Mouse (Mus musculus): ENCODE results near the gene S100a10. TPM values are rescaled to one million over a fixed set of nuclear protein-coding genes. Genes with fewer than 3 reads are reported as not detected.
A peak's percentile ranks its signal among the peaks of the same experiment; 100 is the strongest.

The S100a10 gene
- polyA plus RNA-seq, 1 experiment from 2014 or later: 94.7 TPM

DNA sequence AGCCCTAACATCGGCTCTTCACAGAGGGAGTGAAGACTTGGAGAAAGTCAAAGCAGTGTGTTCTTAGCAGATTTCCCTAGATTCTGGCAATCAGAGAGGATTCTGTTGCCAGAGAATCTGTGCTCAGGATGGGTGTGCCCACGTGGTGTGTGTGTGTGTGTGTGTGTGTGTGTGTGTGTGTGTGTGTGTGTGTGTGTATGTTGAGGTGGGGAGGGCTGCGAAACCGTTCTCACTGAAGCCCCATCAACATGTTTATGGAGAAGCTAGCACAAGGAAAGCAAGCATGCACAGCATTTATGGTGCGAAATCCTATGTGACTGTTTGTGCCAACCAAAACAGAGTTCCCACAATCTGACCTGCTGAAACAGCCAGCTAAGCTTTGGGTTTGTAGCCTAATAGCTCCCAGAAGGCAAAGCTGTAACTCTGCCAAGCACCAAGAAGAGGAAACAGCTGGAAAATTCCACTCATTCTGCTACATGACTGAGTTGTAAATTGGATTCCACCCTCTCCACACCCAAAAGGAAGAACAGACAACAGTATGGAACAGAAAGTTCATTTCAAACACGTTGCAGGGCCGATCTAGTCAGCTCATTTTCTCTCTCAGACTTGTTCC, 13.7 kb downstream of the S100a10 start:
- H3K4me3 ChIP-seq: no peak overlapping the region
- H3K36me3 ChIP-seq (replicated peaks): no peaks in the 10 kb centered on the region
- 78% methylated on average over 7 of the region's 7 CpGs for WGBS
- no peaks in the 10 kb centered on the region for H3K4me1 ChIP-seq
- no peaks in the 10 kb centered on the region for H3K9me3 ChIP-seq
- no peak overlapping the region for H3K27ac ChIP-seq
- no peaks in the 10 kb centered on the region for H3K27me3 ChIP-seq (ENCODE audit: poor library complexity, severe bottlenecking)
- DNase-seq (ENCODE audit: extremely low spot score, low spot score): no peak

GRCm38 (mm10) chr3:93569046-93569445, 14.2 kb downstream of the S100a10 start:
- WGBS: 81% methylated on average over 2 of the region's 2 CpGs
- H3K36me3 ChIP-seq (replicated peaks): no peaks in the 10 kb centered on the region
- H3K27me3 ChIP-seq (ENCODE audit: poor library complexity, severe bottlenecking): no peaks in the 10 kb centered on the region
- H3K27ac ChIP-seq: no peak overlapping the region
- no peak overlapping the region for H3K4me3 ChIP-seq
- H3K4me1 ChIP-seq: no peaks in the 10 kb centered on the region
- DNase-seq (ENCODE audit: extremely low spot score, low spot score): no peak
- H3K9me3 ChIP-seq: no peaks in the 10 kb centered on the region

DNA sequence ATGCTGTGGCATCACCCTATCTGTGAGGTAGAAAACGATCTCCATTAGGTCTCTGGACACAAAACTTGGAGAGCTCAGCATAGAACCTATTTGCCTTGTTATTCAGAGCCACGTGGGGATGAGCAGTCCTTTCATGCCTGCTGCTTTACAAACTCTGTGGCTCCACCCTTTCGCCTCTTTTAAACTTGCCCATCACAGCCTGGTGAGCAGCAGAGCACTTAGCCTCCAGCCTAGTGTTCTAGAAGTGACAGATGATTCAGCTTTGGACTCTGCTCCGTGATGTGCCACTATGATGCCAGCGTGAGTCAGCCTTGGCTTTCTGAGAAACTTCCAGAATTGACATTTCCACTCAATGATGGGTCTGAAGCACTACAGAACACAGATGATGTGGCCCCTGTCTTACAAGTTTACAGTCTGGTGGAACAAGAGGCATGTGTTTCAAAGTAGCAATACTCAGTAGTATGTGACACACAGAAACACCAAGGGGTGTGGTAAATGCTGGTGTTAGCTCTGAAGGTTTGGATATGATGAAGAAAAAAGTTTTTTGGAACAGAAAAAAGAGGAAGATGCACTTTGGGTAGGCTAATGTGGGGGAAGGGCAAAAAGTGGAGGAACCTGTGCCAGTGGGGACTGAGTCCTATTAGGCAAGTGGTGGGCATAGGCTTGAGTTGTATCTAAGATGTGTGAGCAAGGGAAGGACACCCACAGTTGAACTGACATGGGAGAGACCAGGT, 17.3 kb downstream of the S100a10 start:
- Histone ChIP-seq H3K4me1 (no peaks in the 10 kb centered on the region), H3K9me3 (no peaks in the 10 kb centered on the region), H3K4me3 (no peak overlapping the region), H3K36me3 (replicated peaks) (no peaks in the 10 kb centered on the region), H3K27ac (no peak overlapping the region), H3K27me3 (ENCODE audit: poor library complexity, severe bottlenecking) (no peaks in the 10 kb centered on the region)
- WGBS: 70% methylated on average over 5 of the region's 5 CpGs
- no peak for DNase-seq (ENCODE audit: extremely low spot score, low spot score)

DNA sequence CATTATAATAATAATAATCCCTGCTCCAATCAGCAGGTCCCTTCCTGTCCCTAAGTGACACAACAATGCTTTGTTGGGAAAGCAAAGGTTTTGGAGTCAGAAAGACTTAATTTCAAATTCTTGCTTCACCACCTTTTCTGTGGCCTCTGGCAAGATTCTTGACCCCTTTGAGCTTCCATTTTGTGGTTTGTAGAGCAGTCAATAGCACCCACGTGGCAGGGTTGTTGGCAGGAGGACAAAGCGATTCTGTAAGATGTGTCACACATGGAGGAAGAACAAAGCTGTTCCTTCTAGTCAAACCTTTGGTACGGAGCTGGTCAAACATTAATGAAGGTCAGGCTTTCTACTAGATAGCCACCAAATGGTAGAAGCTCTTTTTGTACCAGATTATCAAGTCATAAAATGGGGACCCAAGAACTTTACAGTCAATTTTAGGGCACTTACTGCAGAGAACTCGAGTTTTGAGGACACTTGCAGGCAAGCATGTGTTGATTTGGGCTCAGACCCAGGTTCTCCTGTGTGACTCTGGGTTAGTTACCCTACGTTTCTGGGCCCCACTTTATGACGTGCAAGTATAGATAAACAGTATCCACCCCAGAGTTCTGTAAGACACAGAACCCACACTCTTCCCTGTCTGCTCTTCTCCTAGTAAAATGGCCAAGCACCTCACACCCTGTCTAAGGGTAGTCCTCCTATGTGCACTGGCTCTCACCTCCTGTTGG, 24.6 kb downstream of the S100a10 start:
- Histone ChIP-seq H3K36me3 (replicated peaks) (no peaks in the 10 kb centered on the region), H3K4me3 (no peak overlapping the region), H3K9me3 (no peaks in the 10 kb centered on the region), H3K27ac (no peak overlapping the region), H3K4me1 (no peaks in the 10 kb centered on the region), H3K27me3 (ENCODE audit: poor library complexity, severe bottlenecking) (no peaks in the 10 kb centered on the region)
- WGBS: 83% methylated on average over 6 of the region's 6 CpGs
- DNase-seq (ENCODE audit: extremely low spot score, low spot score): no peak

GRCm38 (mm10) chr3:93580039-93580403, 25.1 kb downstream of the S100a10 start:
- H3K27ac ChIP-seq: no peak overlapping the region
- no peaks in the 10 kb centered on the region for H3K4me1 ChIP-seq
- no peak overlapping the region for H3K4me3 ChIP-seq
- H3K36me3 ChIP-seq (replicated peaks): no peaks in the 10 kb centered on the region
- DNase-seq (ENCODE audit: extremely low spot score, low spot score): no peak
- H3K27me3 ChIP-seq (ENCODE audit: poor library complexity, severe bottlenecking): no peaks in the 10 kb centered on the region
- WGBS: 94% methylated on average over 2 of the region's 2 CpGs
- H3K9me3 ChIP-seq: no peaks in the 10 kb centered on the region

GRCm38 (mm10) chr3:93580946-93581345, 26.1 kb downstream of the S100a10 start:
- no peak for DNase-seq (ENCODE audit: extremely low spot score, low spot score)
- Histone ChIP-seq H3K27ac (no peak overlapping the region), H3K9me3 (no peaks in the 10 kb centered on the region), H3K4me1 (no peaks in the 10 kb centered on the region), H3K4me3 (no peak overlapping the region), H3K27me3 (ENCODE audit: poor library complexity, severe bottlenecking) (no peaks in the 10 kb centered on the region), H3K36me3 (replicated peaks) (no peaks in the 10 kb centered on the region)
- WGBS: 51% methylated on average over 2 of the region's 2 CpGs

- H3K27ac ChIP-seq: no peak overlapping the region
- H3K9me3 ChIP-seq: no peaks in the 10 kb centered on the region
- DNase-seq (ENCODE audit: extremely low spot score, low spot score): no peak
- H3K4me3 ChIP-seq: no peak overlapping the region
- 86% methylated on average over 4 of the region's 4 CpGs for WGBS
- H3K36me3 ChIP-seq (replicated peaks): no peaks in the 10 kb centered on the region
- H3K27me3 ChIP-seq (ENCODE audit: poor library complexity, severe bottlenecking): no peaks in the 10 kb centered on the region
- H3K4me1 ChIP-seq: no peaks in the 10 kb centered on the region
Measured at GRCm38 (mm10) chr3:93581687-93582086, 26.8 kb downstream of the S100a10 start.

DNA sequence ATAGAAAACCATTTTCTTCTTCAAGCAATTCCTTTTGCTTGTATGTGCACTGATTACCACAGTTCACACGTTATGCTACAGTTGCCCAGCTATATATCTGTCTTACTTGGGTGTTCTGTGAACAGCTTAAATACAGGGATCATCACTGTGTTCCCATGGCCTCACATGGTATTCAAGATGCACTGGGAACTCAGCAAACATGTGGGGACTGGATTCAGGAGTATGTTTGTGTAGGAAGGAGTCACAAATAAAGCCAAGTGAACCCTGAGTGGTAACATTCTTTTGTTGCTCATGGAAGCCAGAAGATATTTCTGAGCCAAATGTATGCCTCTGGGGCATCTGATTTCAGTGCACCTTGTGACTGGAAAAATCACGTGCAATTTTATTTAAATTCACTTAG, 28.2 kb downstream of the S100a10 start:
- H3K27me3 ChIP-seq (ENCODE audit: poor library complexity, severe bottlenecking): no peaks in the 10 kb centered on the region
- no peak for DNase-seq (ENCODE audit: extremely low spot score, low spot score)
- no peaks in the 10 kb centered on the region for H3K36me3 ChIP-seq (replicated peaks)
- H3K4me3 ChIP-seq: no peak overlapping the region
- H3K9me3 ChIP-seq: no peaks in the 10 kb centered on the region
- no peak overlapping the region for H3K27ac ChIP-seq
- 72% methylated on average over 2 of the region's 2 CpGs for WGBS
- no peaks in the 10 kb centered on the region for H3K4me1 ChIP-seq

GRCm38 (mm10) chr3:93589629-93590028, 34.7 kb downstream of the S100a10 start:
- Histone ChIP-seq H3K36me3 (replicated peaks) (no peaks in the 10 kb centered on the region), H3K27ac (no peak overlapping the region), H3K4me3 (no peak overlapping the region), H3K27me3 (ENCODE audit: poor library complexity, severe bottlenecking) (no peaks in the 10 kb centered on the region), H3K4me1 (no peaks in the 10 kb centered on the region), H3K9me3 (no peaks in the 10 kb centered on the region)
- no peak for DNase-seq (ENCODE audit: extremely low spot score, low spot score)
- 95% methylated on average over 5 of the region's 5 CpGs for WGBS

DNA sequence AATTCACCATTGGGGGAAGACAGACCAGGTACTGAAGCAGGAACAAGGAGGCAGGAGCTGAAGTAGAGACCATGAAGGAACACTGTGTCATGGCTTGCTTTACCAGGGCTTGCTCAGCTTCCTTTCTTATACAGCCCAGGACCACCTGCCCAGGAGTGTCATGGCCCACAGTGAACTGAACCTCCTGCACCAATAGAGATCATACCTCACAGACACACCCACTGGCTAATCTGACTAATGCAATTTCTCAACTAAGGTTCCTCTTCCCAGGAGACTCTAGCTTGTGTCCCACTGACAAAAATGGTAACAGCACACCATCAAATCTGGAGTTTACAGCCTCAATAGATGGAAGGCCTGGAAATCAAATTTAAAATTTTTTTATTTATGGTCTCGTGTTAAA, 35.4 kb downstream of the S100a10 start:
- Histone ChIP-seq H3K4me3 (no peak overlapping the region), H3K9me3 (no peaks in the 10 kb centered on the region), H3K27me3 (ENCODE audit: poor library complexity, severe bottlenecking) (no peaks in the 10 kb centered on the region), H3K36me3 (replicated peaks) (no peaks in the 10 kb centered on the region), H3K27ac (no peak overlapping the region), H3K4me1 (no peaks in the 10 kb centered on the region)
- WGBS: 88% methylated on average over 1 of the region's 1 CpGs
- DNase-seq (ENCODE audit: extremely low spot score, low spot score): no peak

DNA sequence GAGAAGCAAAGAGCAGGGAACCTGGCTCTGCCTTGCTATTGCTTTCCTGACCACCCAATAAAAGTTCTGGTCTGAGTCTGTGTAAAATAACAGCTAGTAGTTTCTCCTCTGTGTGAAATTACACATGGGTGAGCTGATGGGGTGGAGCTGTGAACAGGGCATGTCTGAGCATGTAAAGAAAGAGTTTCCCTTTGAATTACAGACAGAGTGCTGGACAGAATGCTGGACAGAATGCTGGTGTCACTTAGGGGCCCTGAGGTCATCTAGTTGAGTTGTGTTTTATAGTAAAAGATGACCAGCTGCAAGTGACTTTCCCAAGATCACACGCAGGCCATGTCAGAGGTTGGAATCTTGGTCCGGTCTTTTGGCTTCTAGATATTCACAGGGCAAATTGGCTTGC, 37.2 kb downstream of the S100a10 start:
- Histone ChIP-seq H3K4me3 (no peak overlapping the region), H3K27ac (no peak overlapping the region), H3K27me3 (ENCODE audit: poor library complexity, severe bottlenecking) (no peaks in the 10 kb centered on the region), H3K36me3 (replicated peaks) (no peaks in the 10 kb centered on the region), H3K9me3 (no peaks in the 10 kb centered on the region), H3K4me1 (peaks cover 6% of the 10 kb centered on the region)
- DNase-seq (ENCODE audit: extremely low spot score, low spot score): no peak
- 80% methylated on average over 2 of the region's 2 CpGs for WGBS

- Histone ChIP-seq H3K36me3 (replicated peaks) (no peaks in the 10 kb centered on the region), H3K27ac (no peak overlapping the region), H3K4me1 (peaks cover 12% of the 10 kb centered on the region), H3K27me3 (ENCODE audit: poor library complexity, severe bottlenecking) (no peaks in the 10 kb centered on the region), H3K9me3 (no peaks in the 10 kb centered on the region), H3K4me3 (no peak overlapping the region)
- 82% methylated on average over 4 of the region's 4 CpGs for WGBS
- no peak for DNase-seq (ENCODE audit: extremely low spot score, low spot score)
Measured at GRCm38 (mm10) chr3:93592976-93593375, 38.1 kb downstream of the S100a10 start.

DNA sequence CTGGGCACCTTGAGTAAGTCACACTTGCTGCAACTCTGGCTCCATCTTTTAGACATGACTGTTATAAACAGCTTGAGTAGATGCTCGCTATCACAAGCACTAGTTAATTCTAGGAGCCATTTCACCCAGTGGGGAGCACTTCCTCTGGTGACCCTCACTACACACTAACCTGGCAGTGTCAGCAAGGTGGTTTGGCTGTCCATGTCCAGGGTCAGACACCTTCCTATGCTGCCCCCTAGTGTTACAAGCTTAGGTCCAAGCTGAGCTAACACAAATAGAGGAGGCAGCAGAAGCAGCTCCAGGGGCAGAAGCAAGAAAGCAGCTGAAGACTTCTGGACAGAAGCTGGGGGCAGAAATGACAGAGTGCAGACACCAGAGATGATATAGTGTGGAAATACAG, 38.6 kb downstream of the S100a10 start:
- H3K27me3 ChIP-seq (ENCODE audit: poor library complexity, severe bottlenecking): no peaks in the 10 kb centered on the region
- no peaks in the 10 kb centered on the region for H3K36me3 ChIP-seq (replicated peaks)
- H3K27ac ChIP-seq: no peak overlapping the region
- no peaks in the 10 kb centered on the region for H3K9me3 ChIP-seq
- WGBS: 62% methylated on average over 1 of the region's 1 CpGs
- peak; percentile 20 for DNase-seq (ENCODE audit: extremely low spot score, low spot score)
- peaks cover 12% of the 10 kb centered on the region for H3K4me1 ChIP-seq
- H3K4me3 ChIP-seq: no peak overlapping the region
